Mouse (Mus musculus): ENCODE measurements around the gene Clmp. TPM values are rescaled to one million over a fixed set of nuclear protein-coding genes. Genes with fewer than 3 reads are reported as not detected.

Clmp gene
- polyA plus RNA-seq, 1 experiment: 19.6 TPM

GRCm38 (mm10) chr9:40834569-40834968 is 148.8 kb downstream of the Clmp start:
- peak in 1 of 2 experiments; percentile 92 for DNase-seq (ENCODE audit: extremely low spot score in 1 of 2, low spot score in 1 of 2)

Other genes starting within 250 kb of the Clmp start
- gene Gramd1b, start 154.6 kb upstream of the Clmp start, polyA plus RNA-seq (2012; rRNA removed): 129 and 133 TPM in 2 replicates
- not detected in 2 replicates for gene Gm21915, start 15.3 kb upstream of the Clmp start, polyA plus RNA-seq (2012; rRNA removed)
- 1,947 and 2,084 TPM in 2 replicates for gene Hspa8, start 115.0 kb downstream of the Clmp start, polyA plus RNA-seq (2012; rRNA removed)
- 0.13 and 0.14 TPM in 2 replicates for gene Bsx, start 188.2 kb downstream of the Clmp start, polyA plus RNA-seq (2012; rRNA removed)

Measured in frontal cortex, adult 2 months (tissue).